Mouse (Mus musculus): ENCODE measurements around the gene 2810459M11Rik.
A peak's percentile ranks its signal among the peaks of the same experiment; 100 is the strongest.

Gene 2810459M11Rik

DNA sequence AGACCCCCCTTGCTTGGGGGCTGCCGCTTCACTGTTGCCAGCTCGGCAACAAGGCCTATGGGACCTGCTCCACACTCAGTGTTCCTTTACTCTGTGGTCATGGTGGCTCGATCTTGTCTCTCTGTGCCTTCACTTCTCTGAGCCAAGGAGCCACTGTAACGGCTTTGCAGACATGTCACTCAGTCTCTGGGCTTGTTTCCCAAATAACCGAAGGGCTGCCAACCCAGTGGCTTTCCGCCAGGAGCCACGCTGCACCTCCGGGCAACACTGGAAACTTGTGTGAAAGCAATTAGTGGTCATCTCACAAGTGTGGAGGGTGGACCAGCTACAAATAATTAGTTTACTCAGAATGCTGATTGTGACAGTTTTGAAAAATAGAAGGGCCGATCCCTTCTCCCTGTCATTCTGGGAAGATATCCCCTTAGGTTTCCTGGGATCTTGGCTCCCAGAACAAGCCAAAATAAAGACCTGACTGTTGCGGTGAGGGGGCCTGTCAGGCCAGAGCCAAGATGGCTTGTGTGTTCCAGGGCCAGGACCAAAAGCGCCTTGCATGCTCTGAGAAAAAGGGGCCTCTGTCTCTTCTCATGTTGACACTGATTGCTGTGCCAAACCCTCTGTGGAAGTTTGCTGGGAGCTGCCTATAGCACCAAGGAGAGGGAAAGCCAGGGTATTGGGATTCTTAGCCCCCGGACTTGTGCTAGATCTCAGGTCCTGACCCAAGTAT, 7.7 kb downstream of the 2810459M11Rik start:
- DNase-seq (ENCODE audit: low spot score in 2 of 2) = peak; percentile 68 to 72

DNA sequence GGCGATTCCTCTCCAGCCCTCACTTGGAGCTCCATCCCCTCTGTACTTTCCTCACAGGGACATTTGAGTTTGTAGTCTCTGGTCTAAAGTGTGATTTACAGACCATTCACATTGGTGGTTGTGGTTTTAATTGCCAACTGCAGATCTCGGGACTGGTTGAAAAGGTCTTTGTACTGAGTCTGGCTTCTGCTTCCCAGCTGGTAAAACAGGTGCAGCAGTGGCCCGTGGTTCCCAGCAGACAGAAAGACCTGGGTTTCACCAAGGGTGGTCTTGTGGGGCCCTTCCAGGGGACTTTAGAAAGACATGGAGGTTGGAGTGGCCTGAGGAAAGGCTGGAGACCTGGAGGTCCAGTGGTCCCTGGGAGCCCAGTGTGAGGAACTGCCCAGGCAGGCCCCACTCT, 9.3 kb downstream of the 2810459M11Rik start:
- no peak for DNase-seq (ENCODE audit: low spot score in 2 of 2)

DNA sequence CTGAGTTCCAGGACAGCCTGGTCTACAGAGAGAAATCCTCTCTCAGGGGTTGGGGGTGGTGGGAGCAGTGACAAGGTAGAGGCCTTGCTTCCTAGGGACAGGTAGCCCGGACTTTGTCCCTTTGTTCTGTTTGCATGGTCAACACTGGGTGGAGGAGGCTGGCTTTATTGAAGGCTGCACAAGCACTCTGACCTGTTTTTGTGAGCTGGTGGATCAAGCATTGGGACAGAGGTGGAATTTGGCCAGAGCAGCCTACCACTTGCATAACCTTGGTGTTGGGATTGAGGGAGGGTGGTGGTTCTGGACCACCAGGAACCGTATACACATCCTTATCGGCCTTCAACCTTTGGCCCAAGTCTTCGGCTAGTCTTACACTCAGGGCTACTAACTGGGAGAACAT, 10.6 kb downstream of the 2810459M11Rik start:
- DNase-seq (ENCODE audit: low spot score in 2 of 2) = no peak

DNA sequence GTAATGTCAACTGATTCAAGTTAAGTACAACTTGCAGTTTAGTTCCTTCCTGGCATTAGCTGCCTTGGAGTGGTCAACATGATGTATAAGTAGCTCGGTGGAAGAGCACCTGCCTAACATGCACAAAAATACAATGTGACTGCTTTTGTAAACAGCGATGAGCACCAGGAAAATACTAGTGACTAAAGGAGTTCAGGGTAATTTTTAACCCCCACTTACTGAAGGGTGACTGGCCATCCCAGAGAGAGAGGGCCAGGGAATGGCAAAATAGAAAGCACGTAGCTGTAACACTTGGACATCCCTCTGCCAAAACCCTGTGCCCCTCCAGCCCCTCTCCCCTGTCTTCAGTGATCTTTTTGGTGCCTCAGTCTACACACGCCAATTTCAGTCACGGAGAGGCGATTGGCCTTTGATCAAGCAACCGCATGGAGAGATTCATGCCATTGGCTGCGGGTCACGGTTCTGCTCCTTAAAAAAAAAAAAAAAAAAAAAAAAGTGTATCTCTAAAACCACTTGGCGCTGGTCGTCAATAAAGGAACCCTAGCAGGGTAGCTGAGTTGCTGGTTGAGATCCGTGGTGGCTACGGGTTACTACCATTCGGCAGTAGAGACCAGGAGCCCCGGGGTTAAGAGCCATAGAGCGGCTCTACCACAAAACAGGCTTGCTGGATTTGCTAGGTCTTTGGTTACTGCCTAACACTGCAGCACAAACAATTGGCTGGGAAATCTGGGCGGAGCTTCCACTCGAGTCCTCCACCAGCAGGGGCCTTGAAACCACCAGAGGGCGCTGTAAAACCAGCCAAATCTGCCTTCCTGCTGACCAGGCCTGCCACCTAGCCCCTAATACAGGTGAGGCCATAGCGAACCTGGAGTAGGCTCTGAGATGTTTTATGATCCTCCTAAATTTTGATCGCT, 13.4 kb downstream of the 2810459M11Rik start:
- peak; percentile 86 to 90 for DNase-seq (ENCODE audit: low spot score in 2 of 2)

DNA sequence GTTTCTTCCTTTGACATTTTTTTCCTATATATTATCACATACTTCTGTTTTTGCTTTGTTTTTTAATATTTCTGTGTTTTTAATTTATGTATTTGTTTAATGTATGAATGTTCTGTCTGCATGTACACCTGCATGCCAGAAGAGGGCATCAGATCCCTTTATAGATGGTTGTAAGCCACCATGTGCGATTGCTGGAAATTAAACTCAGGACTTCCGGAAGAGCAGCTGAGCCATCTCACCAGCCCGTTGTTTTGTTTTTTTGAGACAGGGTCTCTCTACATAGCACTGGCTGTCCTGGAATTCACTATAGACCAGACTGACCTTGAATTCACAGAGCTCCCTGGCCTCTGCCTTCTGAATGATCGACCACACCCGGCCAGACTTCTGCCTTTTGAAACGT, 16.9 kb downstream of the 2810459M11Rik start:
- no peak for DNase-seq (ENCODE audit: low spot score in 2 of 2)

DNA sequence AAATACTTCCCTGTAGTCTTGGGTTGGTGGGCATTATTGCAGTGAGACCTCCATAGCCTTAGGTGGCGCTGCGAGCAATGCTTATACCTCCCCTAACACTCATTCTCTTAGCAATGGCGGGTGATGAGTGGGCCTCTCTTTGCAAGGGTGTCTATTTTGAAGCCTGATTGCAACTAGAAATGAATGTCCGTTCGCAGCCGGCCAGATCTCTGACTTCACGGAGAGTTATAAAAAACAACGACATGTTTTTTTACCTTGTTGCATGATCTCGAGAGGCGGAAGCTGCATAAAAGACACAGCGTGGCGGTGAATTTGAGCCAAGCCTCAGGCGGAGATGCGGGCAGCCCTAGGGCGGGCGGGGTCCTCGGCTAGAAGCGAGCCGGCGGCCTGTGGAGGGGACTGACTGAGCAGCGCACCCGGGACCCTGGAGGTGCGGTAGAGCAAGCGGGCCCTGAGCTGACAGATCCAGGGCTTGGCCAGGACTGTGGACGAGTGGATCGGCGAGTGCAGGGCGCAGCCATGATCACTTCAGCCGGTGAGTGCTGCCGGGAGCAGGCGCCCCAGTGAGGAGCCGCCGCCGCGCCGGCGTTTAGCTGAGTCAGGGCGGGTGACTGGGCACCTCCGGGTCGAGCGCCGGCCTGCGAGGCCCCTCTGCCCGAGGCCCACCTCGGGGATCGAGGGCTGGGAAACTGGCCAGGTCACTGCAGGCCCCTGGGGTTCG, 18.8 kb downstream of the 2810459M11Rik start, which contains the start of gene Psmd1:
Gene Psmd1, plus strand, starts transcription at position 117 of the 721 bp plus-strand sequence.
- peak; percentile 82 to 83 for DNase-seq (ENCODE audit: low spot score in 2 of 2)

DNA sequence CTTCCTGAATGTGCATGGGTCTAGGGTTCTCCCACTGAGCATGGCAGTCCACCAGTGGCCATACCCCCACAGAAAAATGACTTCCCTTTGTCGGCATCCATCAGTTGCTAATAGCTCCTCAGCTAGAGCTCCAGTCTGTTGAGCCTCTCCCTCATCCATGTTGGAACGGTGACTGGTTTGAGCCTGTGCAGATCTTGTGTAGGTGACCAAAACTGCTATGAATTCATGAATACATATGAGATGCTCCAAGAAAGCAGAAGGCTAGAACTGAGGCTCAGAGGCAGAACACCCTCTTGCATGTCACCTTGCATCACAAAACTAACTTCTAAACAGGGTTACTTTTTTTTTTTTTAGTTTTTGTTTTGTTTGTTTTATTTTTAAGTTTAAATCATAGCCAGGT, 30.9 kb downstream of the 2810459M11Rik start:
- no peak for DNase-seq (ENCODE audit: low spot score in 2 of 2)

DNA sequence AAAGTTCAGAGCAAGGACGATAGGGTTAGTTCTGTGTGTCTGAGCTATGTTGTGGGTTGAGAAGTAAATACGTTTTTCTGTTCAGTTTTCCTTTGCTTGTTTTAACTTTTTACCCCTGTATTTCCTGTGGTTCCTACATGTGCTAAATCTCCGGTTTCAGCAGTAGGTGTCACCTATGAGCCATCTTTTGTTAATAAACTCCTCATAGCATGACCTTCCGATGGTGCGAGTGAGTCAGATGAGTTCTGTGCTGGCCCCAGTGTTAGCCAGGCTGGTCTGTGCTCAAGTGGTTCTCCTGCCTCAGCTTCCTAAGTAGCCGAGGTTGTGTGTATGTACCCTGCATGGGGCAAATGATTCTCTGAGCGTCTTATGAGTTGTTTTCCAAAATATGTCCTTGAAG, 48.8 kb downstream of the 2810459M11Rik start:
- no peak for DNase-seq (ENCODE audit: low spot score in 2 of 2)

DNA sequence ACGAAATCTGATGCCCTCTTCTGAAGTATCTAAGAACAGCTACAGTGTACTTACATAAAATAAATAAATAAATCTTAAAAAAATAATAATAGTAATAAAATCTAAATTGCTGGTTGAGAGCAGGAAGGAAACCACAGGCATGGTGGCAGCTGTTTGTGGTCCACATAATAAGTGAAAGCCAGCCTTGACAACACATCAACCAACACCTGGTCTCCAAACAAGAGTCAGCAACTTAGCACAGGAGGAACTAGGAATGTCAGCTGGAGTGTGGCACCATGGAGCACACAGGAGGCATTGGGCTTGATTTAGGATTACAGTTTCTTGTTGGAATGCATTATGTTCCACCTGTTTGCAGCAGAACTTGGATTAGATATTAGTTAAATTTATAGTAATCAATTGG, 59.4 kb downstream of the 2810459M11Rik start:
- DNase-seq (ENCODE audit: low spot score in 2 of 2) = no peak
